In genomic region chr8:123851590-123851989, GRCm38 (mm10) we compare ENCODE assay signal across 23 mouse cellular contexts.
"Had no signal": no experiment of that assay in that cellular context is flagged by ENCODE, and none has a peak within 500 bp of the region (broad histone marks: within the 10 kb centered on the region; RNA-seq: fewer than 3 reads in every experiment).

No protein-coding gene starts in this region.

- H3K4me3 ChIP-seq: kidney, embryonic 15.5 days; limb, embryonic 12.5 days; limb, embryonic 15.5 days; megakaryocyte, embryonic 14.5 days; midbrain, embryonic 10.5 days; neural tube, embryonic 12.5 days; neural tube, embryonic 15.5 days had no signal

- H3K27me3 ChIP-seq: kidney, embryonic 15.5 days; limb, embryonic 12.5 days; limb, embryonic 15.5 days; neural tube, embryonic 12.5 days; neural tube, embryonic 15.5 days had no signal

- DNase-seq: kidney, postnatal 10 days; kidney, postnatal 36 days; left cerebral cortex, postnatal 4 days; liver, postnatal 0 days; lung, embryonic 14.5 days; midbrain, embryonic 14.5 days; right cerebral cortex, adult 18-20 months; right cerebral cortex, postnatal 14 days; right cerebral cortex, postnatal 4 days; thymus, adult 2 months; thymus, postnatal 14 days; thymus, postnatal 4 days had no signal

- H3K4me1 ChIP-seq: kidney, embryonic 15.5 days; limb, embryonic 12.5 days; limb, embryonic 15.5 days; neural tube, embryonic 15.5 days had no signal

- H3K36me3 ChIP-seq: kidney, embryonic 15.5 days; limb, embryonic 12.5 days; limb, embryonic 15.5 days; neural tube, embryonic 12.5 days; neural tube, embryonic 15.5 days had no signal

- ATAC-seq: liver, postnatal 0 days; lung, postnatal 0 days had no signal

- H3K4me2 ChIP-seq: kidney, embryonic 15.5 days; limb, embryonic 12.5 days; limb, embryonic 15.5 days; liver, embryonic 11.5 days; lung, embryonic 14.5 days; neural tube, embryonic 12.5 days; neural tube, embryonic 15.5 days had no signal

- H3K27ac ChIP-seq: kidney, embryonic 15.5 days; limb, embryonic 12.5 days; limb, embryonic 15.5 days; liver, embryonic 14.5 days; midbrain, embryonic 10.5 days; neural tube, embryonic 12.5 days; neural tube, embryonic 15.5 days; stomach, postnatal 0 days had no signal

- H3K9ac ChIP-seq: kidney, embryonic 15.5 days; limb, embryonic 12.5 days; limb, embryonic 15.5 days; liver, embryonic 14.5 days; liver, postnatal 0 days; lung, embryonic 14.5 days; neural tube, embryonic 12.5 days; neural tube, embryonic 15.5 days had no signal

- H3K9me3 ChIP-seq: kidney, embryonic 15.5 days; limb, embryonic 12.5 days; limb, embryonic 15.5 days; megakaryocyte, embryonic 14.5 days; neural tube, embryonic 12.5 days; neural tube, embryonic 15.5 days had no signal
